In the genomic region with DNA sequence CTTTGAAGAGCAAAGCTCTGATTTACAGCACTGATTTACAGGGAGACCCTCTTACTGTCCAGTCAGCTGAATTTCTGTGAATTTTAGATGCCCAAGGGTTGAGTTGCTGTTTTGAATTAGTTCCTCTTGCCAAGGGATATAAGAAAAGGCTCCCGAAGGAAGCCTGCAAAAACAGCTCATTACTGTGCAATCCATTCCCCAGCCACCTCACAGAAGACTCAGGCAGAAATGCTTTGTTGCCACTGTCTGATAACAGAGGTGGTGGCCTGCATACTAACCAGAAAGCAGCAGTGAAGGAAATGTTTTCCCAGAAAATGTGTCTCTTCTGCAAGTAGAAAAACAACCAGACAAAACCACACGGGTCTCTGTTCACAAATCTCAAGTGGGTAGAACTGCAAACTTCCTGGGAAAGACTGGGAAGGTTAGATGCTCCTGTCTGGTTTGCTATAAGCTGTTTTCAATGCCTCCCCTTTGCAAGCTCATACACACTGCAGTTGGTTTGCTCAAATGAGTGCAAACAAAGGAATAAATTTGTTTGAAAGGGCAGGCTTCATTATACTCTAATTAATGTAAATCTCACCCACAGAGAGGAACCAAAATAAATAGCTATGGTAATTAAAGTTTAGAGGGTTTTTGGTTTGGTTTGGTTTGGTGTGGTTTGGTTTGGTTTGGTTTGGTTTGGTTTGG, we compare ENCODE assay signal across 16 mouse cellular contexts.
DNase-seq lines count a peak whose midpoint lies in the region; ATAC-seq and TF ChIP-seq lines count a peak whose summit lies in the region.
"Had no signal": no experiment of that assay in that cellular context is flagged by ENCODE, and none has a peak within 500 bp of the region (broad histone marks: within the 10 kb centered on the region; RNA-seq: fewer than 3 reads in every experiment).

No protein-coding gene starts in this region.

- H3K9ac ChIP-seq in lung, postnatal 0 days (replicated peaks; ENCODE audit: low read depth): no peak overlapping the region
- H3K9ac ChIP-seq in forebrain, embryonic 15.5 days (replicated peaks): no peak overlapping the region
- no peak overlapping the region for H3K9ac ChIP-seq in hindbrain, postnatal 0 days (replicated peaks; ENCODE audit: low read length)
- H3K9ac ChIP-seq: embryonic facial prominence, embryonic 13.5 days; kidney, embryonic 15.5 days; limb, embryonic 12.5 days; liver, postnatal 0 days; stomach, embryonic 15.5 days had no signal

- peak; percentile 8 for DNase-seq in lung, postnatal 0 days (ENCODE audit: low spot score)
- no peak for DNase-seq in lung, postnatal 10 days
- DNase-seq in hindbrain, postnatal 0 days (ENCODE audit: low spot score): peak; percentile 37
- peak; percentile 31 for DNase-seq in retina, embryonic 14.5 days (ENCODE audit: low spot score)
- DNase-seq in heart, adult 18-20 months: no peak
- DNase-seq in heart, postnatal 25 days (ENCODE audit: low spot score): no peak
- DNase-seq: cerebellum, adult 2 months; heart, postnatal 4 days; liver, postnatal 0 days had no signal

- no peak overlapping the region for H3K4me2 ChIP-seq in lung, postnatal 0 days (replicated peaks; ENCODE audit: low read depth, low read length)
- H3K4me2 ChIP-seq in forebrain, embryonic 15.5 days (replicated peaks): no peak overlapping the region
- no peak overlapping the region for H3K4me2 ChIP-seq in hindbrain, postnatal 0 days (ENCODE audit: low read depth, low read length)
- H3K4me2 ChIP-seq: embryonic facial prominence, embryonic 13.5 days; kidney, embryonic 15.5 days; limb, embryonic 12.5 days; stomach, embryonic 15.5 days had no signal

- H3K27me3 ChIP-seq in lung, postnatal 0 days (replicated peaks; ENCODE audit: insufficient read depth, low read length): no peaks in the 10 kb centered on the region
- no peaks in the 10 kb centered on the region for H3K27me3 ChIP-seq in forebrain, embryonic 15.5 days
- no peaks in the 10 kb centered on the region for H3K27me3 ChIP-seq in hindbrain, postnatal 0 days (ENCODE audit: insufficient read depth, low read length)
- H3K27me3 ChIP-seq: embryonic facial prominence, embryonic 13.5 days; kidney, embryonic 15.5 days; limb, embryonic 12.5 days; stomach, embryonic 15.5 days had no signal

- no peaks in the 10 kb centered on the region for H3K9me3 ChIP-seq in lung, postnatal 0 days (ENCODE audit: low read length)
- no peaks in the 10 kb centered on the region for H3K9me3 ChIP-seq in forebrain, embryonic 15.5 days
- H3K9me3 ChIP-seq in hindbrain, postnatal 0 days (ENCODE audit: low read length): no peaks in the 10 kb centered on the region
- H3K9me3 ChIP-seq: embryonic facial prominence, embryonic 13.5 days; G1E; kidney, embryonic 15.5 days; limb, embryonic 12.5 days; stomach, embryonic 15.5 days had no signal

- H3K36me3 ChIP-seq in lung, postnatal 0 days (ENCODE audit: insufficient read depth, low read length): no peaks in the 10 kb centered on the region
- no peaks in the 10 kb centered on the region for H3K36me3 ChIP-seq in forebrain, embryonic 15.5 days
- no peaks in the 10 kb centered on the region for H3K36me3 ChIP-seq in hindbrain, postnatal 0 days (ENCODE audit: insufficient read depth, low read length)
- H3K36me3 ChIP-seq: embryonic facial prominence, embryonic 13.5 days; G1E; kidney, embryonic 15.5 days; limb, embryonic 12.5 days; stomach, embryonic 15.5 days had no signal

- no peak overlapping the region for H3K4me3 ChIP-seq in lung, postnatal 0 days (ENCODE audit: low read depth, low read length)
- no peak overlapping the region for H3K4me3 ChIP-seq in forebrain, embryonic 15.5 days
- no peak overlapping the region for H3K4me3 ChIP-seq in hindbrain, postnatal 0 days (ENCODE audit: low read length)
- H3K4me3 ChIP-seq: embryonic facial prominence, embryonic 13.5 days; kidney, embryonic 15.5 days; limb, embryonic 12.5 days; stomach, embryonic 15.5 days had no signal

- intact Hi-C loops in heart, postnatal 25 days (cut with DNase I): no loop called here

- no peak for TF ChIP-seq EP300 in lung, postnatal 0 days (IDR thresholded peaks at IDR 0.05)

- no peak overlapping the region for H3K27ac ChIP-seq in lung, postnatal 0 days (ENCODE audit: low read length)
- H3K27ac ChIP-seq in forebrain, embryonic 15.5 days (replicated peaks): 0 out of 2 replicates have a peak overlapping the region, but pooled peaks have one; percentile 31
- peak overlapping the region; percentile 58; the same call in 1 of the 2 replicates for H3K27ac ChIP-seq in hindbrain, postnatal 0 days
- H3K27ac ChIP-seq: embryonic facial prominence, embryonic 13.5 days; kidney, embryonic 15.5 days; limb, embryonic 12.5 days; stomach, embryonic 15.5 days had no signal

- H3K4me1 ChIP-seq in lung, postnatal 0 days (ENCODE audit: insufficient read depth, low read depth, low read length): no peaks in the 10 kb centered on the region
- peaks cover 3% of the 10 kb centered on the region; the same call in 1 of the 2 replicates for H3K4me1 ChIP-seq in forebrain, embryonic 15.5 days
- no peaks in the 10 kb centered on the region for H3K4me1 ChIP-seq in hindbrain, postnatal 0 days (ENCODE audit: insufficient read depth, low read length)
- H3K4me1 ChIP-seq: embryonic facial prominence, embryonic 13.5 days; kidney, embryonic 15.5 days; limb, embryonic 12.5 days; stomach, embryonic 15.5 days had no signal

- no peak for TF ChIP-seq CTCF in lung, postnatal 0 days (IDR thresholded peaks at IDR 0.05)
- no peak for TF ChIP-seq CTCF in hindbrain, postnatal 0 days (IDR thresholded peaks at IDR 0.05; ENCODE audit: low read depth)

- no peak for ATAC-seq in lung, postnatal 0 days
- ATAC-seq in forebrain, embryonic 15.5 days (replicated peaks): peak; percentile 89
- 0 out of 2 replicates have a peak, but pooled peaks have one; percentile 58 for ATAC-seq in hindbrain, postnatal 0 days
- ATAC-seq in cerebellum, adult (ENCODE audit: insufficient number of reproducible peaks, low FRiP score, low TSS enrichment): no peak
- ATAC-seq: liver, postnatal 0 days had no signal

- WGBS in lung, postnatal 0 days: 14% methylated on average over 2 of the region's 2 CpGs
- 19% methylated on average over 2 of the region's 2 CpGs for WGBS in forebrain, embryonic 15.5 days
- WGBS in hindbrain, postnatal 0 days: 28% methylated on average over 2 of the region's 2 CpGs

Comparison
In these comparisons a context has a peak if more than half of its experiments do, and no peak if none do; other contexts are left out.
1. DNase-seq: peak in lung, postnatal 0 days (single experiment), hindbrain, postnatal 0 days (single experiment) and retina, embryonic 14.5 days (single experiment); none in lung, postnatal 10 days (single experiment), heart, adult 18-20 months (0 of 2) and heart, postnatal 25 days (single experiment).
2. ATAC-seq: peak in forebrain, embryonic 15.5 days (single experiment) and hindbrain, postnatal 0 days (single experiment); none in lung, postnatal 0 days (single experiment) and cerebellum, adult (single experiment).